Mouse (Mus musculus): ENCODE data around the gene Mmrn2.
"Not testable (repeated sequence)": the region's sequence is repeated elsewhere in the genome, so short reads cannot be mapped to it uniquely, and the experiment has no call there.

Mmrn2 gene

GRCm38 (mm10) chr14:34410716-34411115, 35.5 kb downstream of the Mmrn2 start:
- DNase-seq, result no peak

GRCm38 (mm10) chr14:34412164-34412896, 37.1 kb downstream of the Mmrn2 start:
- no peak for DNase-seq

- DNase-seq, result not testable (repeated sequence)
These were observed 41.7 kb downstream of the Mmrn2 start for GRCm38 (mm10) chr14:34416946-34417345.

- no peak for DNase-seq
These were observed 42.2 kb downstream of the Mmrn2 start for GRCm38 (mm10) chr14:34417501-34417900.

- no peak for DNase-seq
These were observed 45.8 kb downstream of the Mmrn2 start for GRCm38 (mm10) chr14:34421078-34421477.

- DNase-seq, result no peak
These were observed 53.0 kb downstream of the Mmrn2 start for GRCm38 (mm10) chr14:34428274-34428673.

GRCm38 (mm10) chr14:34429069-34429468, 53.8 kb downstream of the Mmrn2 start:
- DNase-seq, result no peak

- DNase-seq, result no peak
These were observed 65.3 kb downstream of the Mmrn2 start for GRCm38 (mm10) chr14:34440526-34441066.

GRCm38 (mm10) chr14:34442531-34442930, 67.3 kb downstream of the Mmrn2 start:
- DNase-seq, result no peak

GRCm38 (mm10) chr14:34444368-34444767, 69.1 kb downstream of the Mmrn2 start:
- DNase-seq, result no peak

GRCm38 (mm10) chr14:34444924-34445323, 69.7 kb downstream of the Mmrn2 start:
- DNase-seq, result no peak

GRCm38 (mm10) chr14:34445348-34445747, 70.1 kb downstream of the Mmrn2 start:
- DNase-seq, result no peak

- no peak for DNase-seq
These were observed 71.4 kb downstream of the Mmrn2 start for GRCm38 (mm10) chr14:34446624-34447023.

GRCm38 (mm10) chr14:34447659-34448058, 72.4 kb downstream of the Mmrn2 start:
- DNase-seq, result no peak

- DNase-seq, result no peak
These were observed 73.1 kb downstream of the Mmrn2 start for GRCm38 (mm10) chr14:34448398-34448797.

- peak; percentile 55 for DNase-seq
These were observed 74.5 kb downstream of the Mmrn2 start for GRCm38 (mm10) chr14:34449807-34450206.

GRCm38 (mm10) chr14:34450451-34450850, 75.2 kb downstream of the Mmrn2 start:
- no peak for DNase-seq

- no peak for DNase-seq
These were observed 76.6 kb downstream of the Mmrn2 start for GRCm38 (mm10) chr14:34451872-34452271.

GRCm38 (mm10) chr14:34453648-34454047, 78.4 kb downstream of the Mmrn2 start:
- DNase-seq, result no peak
